Mouse (Mus musculus) liver, postnatal 0 days (tissue): ENCODE data around the gene Trim24.

Experiments used
- CTCF ChIP-seq: sonication (generic); IDR thresholded peaks from 2 replicates; pipeline ENCODE4 v1.5.1; 2016; ENCODE audit warnings: antibody characterized with exemption, low read depth
- EP300 ChIP-seq: IDR thresholded peaks from 2 replicates; pipeline ENCODE4 v1.6.1; 2016; ENCODE audit warnings: antibody characterized with exemption, low read depth, mild to moderate bottlenecking

DNA sequence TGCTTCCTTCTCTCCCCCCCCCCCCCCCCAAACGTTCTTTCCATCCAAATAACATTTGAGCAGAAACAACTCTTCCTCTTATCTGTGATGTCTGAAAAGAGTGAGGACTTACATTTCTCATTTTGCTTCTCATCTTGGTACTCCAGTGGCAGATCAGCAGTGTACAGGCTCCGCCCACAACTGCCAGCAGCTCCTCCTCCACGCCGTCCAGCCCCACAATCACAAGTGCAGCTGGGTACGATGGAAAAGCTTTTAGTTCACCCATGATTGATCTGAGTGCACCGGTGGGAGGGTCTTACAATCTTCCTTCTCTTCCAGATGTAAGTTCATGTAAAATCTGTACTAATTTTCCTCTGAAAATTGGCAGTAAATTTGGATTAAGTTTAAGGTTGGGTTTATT is 80.7 kb downstream of the Trim24 start:
- no peak for TF ChIP-seq CTCF
- no peak for TF ChIP-seq EP300
